Mouse (Mus musculus) midbrain, embryonic 16.5 days (tissue): ENCODE measurements around the gene Adra2b. TPM values are rescaled to one million over a fixed set of nuclear protein-coding genes. Genes with fewer than 3 reads are reported as not detected.

Experiments used
- polyA plus RNA-seq: library from polyadenylated mRNA; unstranded; fragments of >200 nt; fragmentation: Nextera tagmentation; extraction: Ambion mirVana; gene quantifications from 2 replicates; pipeline ENCODE4 v1.2.1, GENCODE M21; 2015

The Adra2b gene
- polyA plus RNA-seq, 1 experiment from 2014 or later = 0.20 TPM

Other genes with a start within 250 kb of the Adra2b start
- 10.0 and 12.6 TPM in 2 replicates for gene Ncaph, start 229.3 kb upstream of the Adra2b start, polyA plus RNA-seq
- 8.5 and 9.9 TPM in 2 replicates for gene Itpripl1, start 219.8 kb upstream of the Adra2b start, polyA plus RNA-seq
- 0.76 and 0.80 TPM in 2 replicates for gene 1810024B03Rik, start 154.9 kb upstream of the Adra2b start, polyA plus RNA-seq
- gene Snrnp200, start 154.8 kb upstream of the Adra2b start, polyA plus RNA-seq = 52.1 and 55.5 TPM in 2 replicates
- gene Ciao1, start 115.4 kb upstream of the Adra2b start, polyA plus RNA-seq = 60.5 and 61.1 TPM in 2 replicates
- 52.7 and 54.8 TPM in 2 replicates for gene Tmem127, start 115.3 kb upstream of the Adra2b start, polyA plus RNA-seq
- 91.1 and 94.5 TPM in 2 replicates for gene Stard7, start 93.0 kb upstream of the Adra2b start, polyA plus RNA-seq
- 10.8 and 15.6 TPM in 2 replicates for gene Dusp2, start 27.0 kb upstream of the Adra2b start, polyA plus RNA-seq
- not detected in 2 replicates for gene Astl, start 24.6 kb upstream of the Adra2b start, polyA plus RNA-seq
- 0.12 and 0.23 TPM in 2 replicates for gene Gpat2, start 62.0 kb downstream of the Adra2b start, polyA plus RNA-seq
- gene Fahd2a, start 81.4 kb downstream of the Adra2b start, polyA plus RNA-seq = 32.2 and 37.3 TPM in 2 replicates
- gene Kcnip3, start 158.9 kb downstream of the Adra2b start, polyA plus RNA-seq = 9.1 and 13.0 TPM in 2 replicates
- 0.05 and 0.19 TPM in 2 replicates for gene Prom2, start 178.3 kb downstream of the Adra2b start, polyA plus RNA-seq
- 6.4 and 7.0 TPM in 2 replicates for gene Zfp661, start 223.9 kb downstream of the Adra2b start, polyA plus RNA-seq
- gene Mrps5, start 224.0 kb downstream of the Adra2b start, polyA plus RNA-seq = 155 and 157 TPM in 2 replicates